Mouse (Mus musculus) cerebellum, adult 2 months (tissue): ENCODE results near the gene Nr1h3.

Experiments used
- CTCF ChIP-seq: fragments of 200-500 bp; IDR thresholded peaks from 2 replicates; pipeline ENCODE4 v1.5.1; 2011; ENCODE audit warnings: low read depth, mild to moderate bottlenecking, control low read depth, low read length, moderate library complexity, borderline replicate concordance; ENCODE audit not compliant: insufficient read depth
- POLR2A ChIP-seq: fragments of 200-500 bp; IDR thresholded peaks from 2 replicates; pipeline ENCODE4 v1.6.1; 2011; ENCODE audit warnings: low read length, control low read depth, borderline replicate concordance; ENCODE audit not compliant: insufficient read depth

DNA sequence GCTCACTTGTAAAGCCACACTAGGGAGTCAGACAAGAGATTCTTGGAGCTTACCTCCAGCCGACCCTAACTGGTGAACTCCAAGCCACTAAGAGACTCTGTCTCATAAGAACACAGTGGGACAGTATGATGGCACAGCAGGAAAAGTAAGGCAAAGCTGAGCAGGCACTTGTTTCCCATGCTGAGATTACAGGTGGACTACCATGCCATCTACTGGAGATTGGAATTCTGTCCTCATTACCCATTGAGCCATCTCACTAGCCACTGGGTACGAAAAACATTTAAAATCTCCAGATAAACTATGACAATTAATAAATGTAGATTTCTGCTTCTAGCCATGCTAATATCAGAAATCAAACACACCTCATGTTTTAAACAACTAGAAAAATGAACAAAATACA lies 21.0 kb upstream of the Nr1h3 start:
- TF ChIP-seq POLR2A (no peak), CTCF (peak; percentile 28; the same call in 1 of the 2 replicates)
